ENCODE assay signal across 9 mouse cellular contexts in the genomic region with DNA sequence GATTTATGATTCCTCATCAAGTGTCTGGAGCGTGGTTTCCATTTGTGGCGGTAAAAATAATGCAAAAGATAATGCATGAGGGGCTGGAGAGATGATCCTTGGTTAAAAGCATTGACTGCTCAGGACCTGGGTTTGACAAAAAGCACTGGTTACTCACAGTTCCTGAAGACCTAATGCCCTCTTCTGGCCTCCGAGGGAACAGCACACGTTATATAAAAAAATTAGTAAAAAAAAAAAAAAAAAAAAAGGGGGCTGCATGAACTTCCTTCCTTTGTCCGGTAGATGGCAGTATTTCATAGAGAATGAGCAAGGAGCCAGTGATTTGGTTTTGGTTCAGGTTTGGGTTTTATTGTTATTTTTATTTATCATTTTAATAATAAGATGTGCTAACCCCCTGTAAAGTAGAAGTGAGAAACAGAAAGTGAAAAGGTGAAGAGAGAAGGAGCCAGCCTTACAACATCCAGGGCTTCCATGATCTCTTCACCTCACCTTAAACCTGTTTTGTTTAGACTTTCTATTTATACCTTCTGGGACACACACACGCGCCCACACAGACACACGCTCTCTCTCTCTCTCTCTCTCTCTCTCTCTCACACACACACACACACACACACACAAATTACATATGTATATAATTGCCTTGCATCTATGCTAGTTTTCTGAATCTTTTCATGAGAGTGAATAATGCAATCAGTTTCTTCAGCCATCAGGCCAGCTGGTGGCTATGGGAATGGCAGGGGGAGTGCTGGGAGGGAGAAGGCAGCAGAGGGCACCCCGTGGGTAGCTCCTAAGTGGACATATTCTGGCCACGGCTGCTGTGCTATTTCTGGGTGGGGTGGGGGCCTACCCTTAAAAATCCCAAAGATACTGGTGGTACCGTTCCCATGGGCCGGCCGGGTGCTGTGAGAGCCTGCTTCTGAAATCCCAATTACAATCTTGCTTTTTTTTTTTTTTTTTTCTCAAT.
DNase-seq lines count a peak whose midpoint lies in the region; ATAC-seq and TF ChIP-seq lines count a peak whose summit lies in the region.
"Had no signal": no experiment of that assay in that cellular context is flagged by ENCODE, and none has a peak within 500 bp of the region (broad histone marks: within the 10 kb centered on the region; RNA-seq: fewer than 3 reads in every experiment).

No protein-coding gene starts in this region.

- peak; percentile 13 for ATAC-seq in frontal cortex, adult (ENCODE audit: low TSS enrichment)
- peak; percentile 46 for ATAC-seq in midbrain, embryonic 15.5 days (replicated peaks)
- no peak for ATAC-seq in erythroid progenitor cell, adult 5-6 weeks (replicated peaks; ENCODE audit: low FRiP score, poor library complexity, severe bottlenecking)

- no peaks in the 10 kb centered on the region for H3K79me2 ChIP-seq in heart, adult 2 months (replicated peaks; ENCODE audit: control insufficient read depth, insufficient read depth, low read length)
- no peaks in the 10 kb centered on the region for H3K79me2 ChIP-seq in CH12.LX (replicated peaks; ENCODE audit: control insufficient read depth, extremely low read depth, insufficient read depth, poor library complexity, severe bottlenecking)

- no peak overlapping the region for H3K4me3 ChIP-seq in heart, adult 2 months
- H3K4me3 ChIP-seq in CH12.LX (replicated peaks in 1 of 3; ENCODE audit: low read depth in 2 of 3, low read length in 2 of 3, poor library complexity in 1 of 3), result no peak overlapping the region
- H3K4me3 ChIP-seq in midbrain, embryonic 15.5 days, result no peak overlapping the region
- H3K4me3 ChIP-seq: liver, embryonic 13.5 days had no signal

- no peak overlapping the region for H3K9ac ChIP-seq in heart, adult 2 months (ENCODE audit: low read depth, low read length)
- H3K9ac ChIP-seq in CH12.LX (ENCODE audit: insufficient read depth, low read depth), result no peak overlapping the region
- H3K9ac ChIP-seq in midbrain, embryonic 15.5 days, result no peak overlapping the region
- H3K9ac ChIP-seq: liver, embryonic 13.5 days had no signal

- dilution Hi-C loops in CH12.LX (cut with MboI; ENCODE audit: extremely low pct_ligation_motif_present, extremely low pct_unique_long_range_greater_than_20kb, low sequenced_read_pairs), result no loop called here

- DNase-seq in heart, adult 2 months, result no peak
- no peak for DNase-seq in heart, adult 9 months (ENCODE audit: low spot score in 2 of 2)
- DNase-seq in CH12.LX (ENCODE audit: extremely low read depth), result peak; percentile 49
- peak; percentile 44 to 56 for DNase-seq in cerebellum, adult 18-20 months
- peak; percentile 3 for DNase-seq in large intestine, adult 2 months (ENCODE audit: low read depth, low spot score)
- DNase-seq: liver, embryonic 13.5 days had no signal

- peak; percentile 72 for TF ChIP-seq RAD21 in CH12.LX (IDR thresholded peaks at IDR 0.05; ENCODE audit: low read depth, low read length)

- no peaks in the 10 kb centered on the region for H3K27me3 ChIP-seq in heart, adult 2 months (ENCODE audit: control insufficient read depth, insufficient read depth, low read length)
- H3K27me3 ChIP-seq in CH12.LX (replicated peaks), result peaks cover 6% of the 10 kb centered on the region
- H3K27me3 ChIP-seq in midbrain, embryonic 15.5 days (replicated peaks), result no peaks in the 10 kb centered on the region
- H3K27me3 ChIP-seq: liver, embryonic 13.5 days had no signal

- no peaks in the 10 kb centered on the region for H3K36me3 ChIP-seq in heart, adult 2 months (ENCODE audit: control insufficient read depth, insufficient read depth, low read length)
- H3K36me3 ChIP-seq in CH12.LX (replicated peaks in 1 of 2; ENCODE audit: control insufficient read depth in 1 of 2, insufficient read depth in 1 of 2, low read length in 1 of 2), result no peaks in the 10 kb centered on the region
- H3K36me3 ChIP-seq in midbrain, embryonic 15.5 days (replicated peaks), result no peaks in the 10 kb centered on the region
- H3K36me3 ChIP-seq: liver, embryonic 13.5 days had no signal

- H3K9me3 ChIP-seq in CH12.LX (replicated peaks; ENCODE audit: low read length), result no peaks in the 10 kb centered on the region
- no peaks in the 10 kb centered on the region for H3K9me3 ChIP-seq in midbrain, embryonic 15.5 days
- H3K9me3 ChIP-seq: liver, embryonic 13.5 days had no signal

- intact Hi-C loops in heart, adult 2 months (cut with DNase I), result no loop called here

- no peak for TF ChIP-seq EP300 in heart, adult 2 months (IDR thresholded peaks at IDR 0.05; ENCODE audit: insufficient read depth, low read depth, low read length)
- no peak for TF ChIP-seq EP300 in CH12.LX (IDR thresholded peaks at IDR 0.05; ENCODE audit: low read length)

- no peaks in the 10 kb centered on the region for H3K4me1 ChIP-seq in heart, adult 2 months (ENCODE audit: control insufficient read depth, insufficient read depth, low read length)
- no peaks in the 10 kb centered on the region for H3K4me1 ChIP-seq in CH12.LX (ENCODE audit: control insufficient read depth in 1 of 2, insufficient read depth in 2 of 2)
- peaks cover 13% of the 10 kb centered on the region; the same call in 1 of the 2 replicates for H3K4me1 ChIP-seq in midbrain, embryonic 15.5 days
- H3K4me1 ChIP-seq: liver, embryonic 13.5 days had no signal

- in situ Hi-C loops in CH12.LX (cut with MboI; ENCODE audit: low pct_ligation_motif_present, low pct_unique_long_range_greater_than_20kb, low sequenced_read_pairs), result no loop called here

- TF ChIP-seq CTCF in heart, adult 2 months (IDR thresholded peaks at IDR 0.05), result peak; percentile 81
- TF ChIP-seq CTCF in CH12.LX (conservative IDR thresholded peaks at IDR 0.05 in 1 of 2, IDR thresholded peaks at IDR 0.05 in 1 of 2; ENCODE audit: low read depth in 2 of 2, low read length in 2 of 2), result peak; percentile 58 to 93; a peak in 3 of 4 replicates

- H3K27ac ChIP-seq in heart, adult 2 months, result no peak overlapping the region
- H3K27ac ChIP-seq in CH12.LX (ENCODE audit: insufficient read depth, low read depth), result no peak overlapping the region
- no peak overlapping the region for H3K27ac ChIP-seq in midbrain, embryonic 15.5 days
- H3K27ac ChIP-seq: liver, embryonic 13.5 days had no signal

- no peak for TF ChIP-seq POLR2A in heart, adult 2 months (IDR thresholded peaks at IDR 0.05; ENCODE audit: insufficient read depth, low read depth, low read length)
- TF ChIP-seq POLR2A in CH12.LX (IDR thresholded peaks at IDR 0.05; ENCODE audit: low read depth, low read length), result no peak

- peak overlapping the region; percentile 44; the same call in 1 of the 2 replicates for H3K4me2 ChIP-seq in CH12.LX (ENCODE audit: insufficient read depth, low read depth, poor library complexity, severe bottlenecking)
- H3K4me2 ChIP-seq in midbrain, embryonic 15.5 days, result no peak overlapping the region
- H3K4me2 ChIP-seq: liver, embryonic 13.5 days had no signal

- WGBS in heart, adult 2 months, result 29% methylated on average over 13 of the region's 13 CpGs
- 34% methylated on average over 13 of the region's 13 CpGs for WGBS in large intestine, adult 2 months
- WGBS in midbrain, embryonic 15.5 days, result 35% methylated on average over 13 of the region's 13 CpGs

TF ChIP-seq in CH12.LX, 34 proteins besides CTCF, POLR2A, EP300 and RAD21:
- TF ChIP-seq MYC (IDR thresholded peaks at IDR 0.05; ENCODE audit: low read depth, low read length) (0 out of 2 replicates have a peak, but pooled peaks have one; percentile 14), SMC3 (IDR thresholded peaks at IDR 0.05; ENCODE audit: low read depth, low read length) (peak; percentile 32; the same call in 1 of the 2 replicates), ZNF384 (IDR thresholded peaks at IDR 0.05; ENCODE audit: low read depth, low read length) (peak; percentile 100), JUND (conservative IDR thresholded peaks at IDR 0.05; ENCODE audit: low read depth, low read length) (no peak), IRF4 (IDR thresholded peaks at IDR 0.05; ENCODE audit: low read depth, low read length) (0 out of 2 replicates have a peak, but pooled peaks have one; percentile 12)

Comparison
In these comparisons a context has a peak if more than half of its experiments do, and no peak if none do; other contexts are left out.
1. DNase-seq: peak in CH12.LX (single experiment), cerebellum, adult 18-20 months (2 of 2) and large intestine, adult 2 months (single experiment); none in heart, adult 2 months (0 of 2) and heart, adult 9 months (0 of 2).